Mouse (Mus musculus): ENCODE measurements around the gene Lmna. TPM values are rescaled to one million over a fixed set of nuclear protein-coding genes. Genes with fewer than 3 reads are reported as not detected.

Gene Lmna
- polyA plus RNA-seq, 1 experiment from 2014 or later, result 78.2 TPM

- WGBS (ENCODE audit: insufficient replicate concordance), result 79% methylated on average over 2 of the region's 2 CpGs
Measured at GRCm38 (mm10) chr3:88516407-88516806, 6.7 kb upstream of the Lmna start.

GRCm38 (mm10) chr3:88515095-88515386 is 5.3 kb upstream of the Lmna start:
- H3K4me2 ChIP-seq, result no peak overlapping the region
- H3K27me3 ChIP-seq (ENCODE audit: control insufficient read depth, insufficient read depth, low read length), result no peaks in the 10 kb centered on the region
- H3K4me1 ChIP-seq (ENCODE audit: control insufficient read depth, insufficient read depth, low read length), result peaks cover 25% of the 10 kb centered on the region
- H3K9ac ChIP-seq (ENCODE audit: low read depth, low read length), result no peak overlapping the region
- ATAC-seq (replicated peaks; ENCODE audit: insufficient number of reproducible peaks, low FRiP score, low TSS enrichment), result no peak
- H3K9me3 ChIP-seq (replicated peaks; ENCODE audit: control insufficient read depth, low read length), result no peaks in the 10 kb centered on the region
- WGBS (ENCODE audit: insufficient replicate concordance), result 91% methylated on average over 2 of the region's 2 CpGs
- H3K36me3 ChIP-seq (ENCODE audit: control insufficient read depth, insufficient read depth, low read length), result no peaks in the 10 kb centered on the region
- no peak overlapping the region for H3K4me3 ChIP-seq (ENCODE audit: low read depth, low read length)
- no peak overlapping the region for H3K27ac ChIP-seq (ENCODE audit: low read depth, low read length)

More at GRCm38 (mm10) chr3:88516407-88516806, 6.7 kb upstream of the Lmna start:
- Histone ChIP-seq H3K9me3 (replicated peaks; ENCODE audit: control insufficient read depth, low read length) (no peaks in the 10 kb centered on the region), H3K4me3 (ENCODE audit: low read depth, low read length) (no peak overlapping the region), H3K27ac (ENCODE audit: low read depth, low read length) (no peak overlapping the region), H3K36me3 (ENCODE audit: control insufficient read depth, insufficient read depth, low read length) (no peaks in the 10 kb centered on the region), H3K4me2 (no peak overlapping the region), H3K9ac (ENCODE audit: low read depth, low read length) (no peak overlapping the region), H3K27me3 (ENCODE audit: control insufficient read depth, insufficient read depth, low read length) (no peaks in the 10 kb centered on the region), H3K4me1 (ENCODE audit: control insufficient read depth, insufficient read depth, low read length) (peaks cover 22% of the 10 kb centered on the region)
- no peak for ATAC-seq (replicated peaks; ENCODE audit: insufficient number of reproducible peaks, low FRiP score, low TSS enrichment)

- Histone ChIP-seq H3K4me1 (ENCODE audit: control insufficient read depth, insufficient read depth, low read length) (peaks cover 26% of the 10 kb centered on the region), H3K4me2 (no peak overlapping the region), H3K27ac (ENCODE audit: low read depth, low read length) (no peak overlapping the region), H3K9ac (ENCODE audit: low read depth, low read length) (no peak overlapping the region), H3K27me3 (ENCODE audit: control insufficient read depth, insufficient read depth, low read length) (no peaks in the 10 kb centered on the region), H3K36me3 (ENCODE audit: control insufficient read depth, insufficient read depth, low read length) (no peaks in the 10 kb centered on the region), H3K4me3 (ENCODE audit: low read depth, low read length) (no peak overlapping the region), H3K9me3 (replicated peaks; ENCODE audit: control insufficient read depth, low read length) (no peaks in the 10 kb centered on the region)
- ATAC-seq (replicated peaks; ENCODE audit: insufficient number of reproducible peaks, low FRiP score, low TSS enrichment), result no peak; the same call in 1 of the 2 replicates
- 68% methylated on average over 10 of the region's 10 CpGs for WGBS (ENCODE audit: insufficient replicate concordance)
Measured at GRCm38 (mm10) chr3:88514231-88515094, 4.7 kb upstream of the Lmna start.

- WGBS (ENCODE audit: insufficient replicate concordance), result 81% methylated on average over 7 of the region's 7 CpGs
Measured at GRCm38 (mm10) chr3:88513546-88514115, 3.9 kb upstream of the Lmna start.

GRCm38 (mm10) chr3:88512896-88513545 is 3.3 kb upstream of the Lmna start:
- H3K9me3 ChIP-seq (replicated peaks; ENCODE audit: control insufficient read depth, low read length), result no peaks in the 10 kb centered on the region
- H3K36me3 ChIP-seq (ENCODE audit: control insufficient read depth, insufficient read depth, low read length), result no peaks in the 10 kb centered on the region
- no peak overlapping the region; the same call in 1 of the 2 replicates for H3K9ac ChIP-seq (ENCODE audit: low read depth, low read length)
- H3K27ac ChIP-seq (ENCODE audit: low read depth, low read length), result peak overlapping the region; percentile 60
- no peak overlapping the region for H3K4me2 ChIP-seq
- ATAC-seq (replicated peaks; ENCODE audit: insufficient number of reproducible peaks, low FRiP score, low TSS enrichment), result no peak
- 40% methylated on average over 12 of the region's 15 CpGs for WGBS (ENCODE audit: insufficient replicate concordance)
- H3K27me3 ChIP-seq (ENCODE audit: control insufficient read depth, insufficient read depth, low read length), result no peaks in the 10 kb centered on the region
- H3K4me1 ChIP-seq (ENCODE audit: control insufficient read depth, insufficient read depth, low read length), result peaks cover 30% of the 10 kb centered on the region
- no peak overlapping the region for H3K4me3 ChIP-seq (ENCODE audit: low read depth, low read length)

More at GRCm38 (mm10) chr3:88513546-88514115, 3.9 kb upstream of the Lmna start:
- no peak overlapping the region for H3K27ac ChIP-seq (ENCODE audit: low read depth, low read length)
- H3K9ac ChIP-seq (ENCODE audit: low read depth, low read length), result no peak overlapping the region
- no peak overlapping the region for H3K4me2 ChIP-seq
- H3K9me3 ChIP-seq (replicated peaks; ENCODE audit: control insufficient read depth, low read length), result no peaks in the 10 kb centered on the region
- ATAC-seq (replicated peaks; ENCODE audit: insufficient number of reproducible peaks, low FRiP score, low TSS enrichment), result no peak
- H3K4me3 ChIP-seq (ENCODE audit: low read depth, low read length), result no peak overlapping the region
- no peaks in the 10 kb centered on the region for H3K27me3 ChIP-seq (ENCODE audit: control insufficient read depth, insufficient read depth, low read length)
- H3K4me1 ChIP-seq (ENCODE audit: control insufficient read depth, insufficient read depth, low read length), result peaks cover 30% of the 10 kb centered on the region
- H3K36me3 ChIP-seq (ENCODE audit: control insufficient read depth, insufficient read depth, low read length), result no peaks in the 10 kb centered on the region

DNA sequence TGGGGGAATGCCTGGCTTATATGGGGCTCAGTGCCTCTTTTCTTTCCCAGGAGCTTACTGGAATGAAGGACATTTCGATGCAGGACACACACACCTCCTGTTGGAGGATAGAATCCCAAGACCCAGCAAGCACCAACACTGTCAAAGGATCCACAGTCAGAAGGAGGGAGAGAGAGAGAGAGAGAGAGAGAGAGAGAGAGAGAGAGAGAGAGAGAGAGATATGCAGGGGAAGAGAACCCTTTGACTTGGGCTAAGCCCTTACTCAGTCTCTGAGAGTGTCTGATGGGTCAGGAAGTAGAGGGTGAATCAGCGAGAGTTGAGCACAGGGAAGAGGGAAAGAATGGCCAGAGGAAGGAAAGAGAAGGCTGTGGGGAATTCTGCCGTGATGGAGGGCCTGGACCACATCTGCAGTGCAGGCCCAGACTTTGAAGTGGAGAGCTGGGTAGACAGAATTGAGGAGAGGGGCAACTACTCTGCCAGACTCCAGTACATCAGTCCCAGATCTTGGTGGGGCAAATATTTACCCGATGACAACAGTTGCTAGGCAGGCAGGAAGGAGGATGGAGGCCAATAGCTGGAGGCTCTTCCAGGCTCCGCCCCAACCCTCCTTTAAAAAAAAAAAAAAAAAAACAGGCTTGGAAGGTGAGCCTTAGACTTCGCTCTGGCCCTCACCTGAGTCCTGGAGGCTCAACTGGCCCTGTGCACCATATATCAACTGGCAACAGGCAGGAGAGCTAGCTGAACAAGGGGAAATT is 2.6 kb upstream of the Lmna start:
- Histone ChIP-seq H3K4me2 (no peak overlapping the region), H3K9me3 (replicated peaks; ENCODE audit: control insufficient read depth, low read length) (no peaks in the 10 kb centered on the region), H3K4me3 (ENCODE audit: low read depth, low read length) (no peak overlapping the region), H3K27me3 (ENCODE audit: control insufficient read depth, insufficient read depth, low read length) (no peaks in the 10 kb centered on the region), H3K27ac (ENCODE audit: low read depth, low read length) (peak overlapping the region; percentile 60), H3K9ac (ENCODE audit: low read depth, low read length) (peak overlapping the region; percentile 22; the same call in 1 of the 2 replicates), H3K36me3 (ENCODE audit: control insufficient read depth, insufficient read depth, low read length) (no peaks in the 10 kb centered on the region), H3K4me1 (ENCODE audit: control insufficient read depth, insufficient read depth, low read length) (peaks cover 30% of the 10 kb centered on the region)
- no peak for ATAC-seq (replicated peaks; ENCODE audit: insufficient number of reproducible peaks, low FRiP score, low TSS enrichment)
- 36% methylated on average over 6 of the region's 6 CpGs for WGBS (ENCODE audit: insufficient replicate concordance)

GRCm38 (mm10) chr3:88511559-88511958 is 1.8 kb upstream of the Lmna start:
- no peak overlapping the region for H3K27ac ChIP-seq (ENCODE audit: low read depth, low read length)
- no peaks in the 10 kb centered on the region for H3K27me3 ChIP-seq (ENCODE audit: control insufficient read depth, insufficient read depth, low read length)
- no peaks in the 10 kb centered on the region for H3K9me3 ChIP-seq (replicated peaks; ENCODE audit: control insufficient read depth, low read length)
- H3K36me3 ChIP-seq (ENCODE audit: control insufficient read depth, insufficient read depth, low read length), result no peaks in the 10 kb centered on the region
- no peak overlapping the region; the same call in 1 of the 2 replicates for H3K9ac ChIP-seq (ENCODE audit: low read depth, low read length)
- peaks cover 32% of the 10 kb centered on the region for H3K4me1 ChIP-seq (ENCODE audit: control insufficient read depth, insufficient read depth, low read length)
- ATAC-seq (replicated peaks; ENCODE audit: insufficient number of reproducible peaks, low FRiP score, low TSS enrichment), result no peak
- no peak overlapping the region for H3K4me3 ChIP-seq (ENCODE audit: low read depth, low read length)
- no peak overlapping the region for H3K4me2 ChIP-seq
- 49% methylated on average over 4 of the region's 4 CpGs for WGBS (ENCODE audit: insufficient replicate concordance)
